Mouse (Mus musculus): ENCODE data around the gene Acvr1c. TPM values are rescaled to one million over a fixed set of nuclear protein-coding genes. Genes with fewer than 3 reads are reported as not detected.

Gene Acvr1c
- polyA plus RNA-seq, 1 experiment from 2014 or later = 1.2 TPM

- H3K9ac ChIP-seq = no peak overlapping the region
- no peaks in the 10 kb centered on the region for H3K9me3 ChIP-seq
- no peaks in the 10 kb centered on the region for H3K36me3 ChIP-seq
- H3K27ac ChIP-seq (replicated peaks) = no peak overlapping the region
- H3K4me3 ChIP-seq = no peak overlapping the region
- no peak overlapping the region for H3K4me2 ChIP-seq
- H3K4me1 ChIP-seq (replicated peaks) = no peaks in the 10 kb centered on the region
- ATAC-seq (ENCODE audit: low read depth) = no peak
- no peaks in the 10 kb centered on the region for H3K27me3 ChIP-seq
- WGBS = 90% methylated on average over 5 of the region's 5 CpGs
Measured at GRCm38 (mm10) chr2:58279163-58279562, 78.5 kb downstream of the Acvr1c start.

- H3K27ac ChIP-seq (replicated peaks) = no peak overlapping the region
- no peak overlapping the region for H3K4me3 ChIP-seq
- H3K36me3 ChIP-seq = no peaks in the 10 kb centered on the region
- ATAC-seq (ENCODE audit: low read depth) = no peak
- WGBS = 92% methylated on average over 7 of the region's 7 CpGs
- H3K9ac ChIP-seq = no peak overlapping the region
- H3K27me3 ChIP-seq = no peaks in the 10 kb centered on the region
- no peaks in the 10 kb centered on the region for H3K9me3 ChIP-seq
- H3K4me1 ChIP-seq (replicated peaks) = no peaks in the 10 kb centered on the region
- no peak overlapping the region for H3K4me2 ChIP-seq
Measured at GRCm38 (mm10) chr2:58276454-58276853, 81.2 kb downstream of the Acvr1c start.

- Histone ChIP-seq H3K9ac (no peak overlapping the region), H3K36me3 (no peaks in the 10 kb centered on the region), H3K27me3 (no peaks in the 10 kb centered on the region), H3K4me3 (no peak overlapping the region), H3K4me1 (replicated peaks) (no peaks in the 10 kb centered on the region), H3K27ac (replicated peaks) (no peak overlapping the region), H3K4me2 (no peak overlapping the region), H3K9me3 (no peaks in the 10 kb centered on the region)
- WGBS = 84% methylated on average over 4 of the region's 4 CpGs
- no peak for ATAC-seq (ENCODE audit: low read depth)
Measured at GRCm38 (mm10) chr2:58240639-58241038, 117.1 kb downstream of the Acvr1c start.

GRCm38 (mm10) chr2:58237487-58237886 is 120.2 kb downstream of the Acvr1c start:
- no peaks in the 10 kb centered on the region for H3K9me3 ChIP-seq
- ATAC-seq (ENCODE audit: low read depth) = no peak
- no peaks in the 10 kb centered on the region for H3K27me3 ChIP-seq
- no peak overlapping the region for H3K9ac ChIP-seq
- H3K4me2 ChIP-seq = no peak overlapping the region
- no peak overlapping the region for H3K27ac ChIP-seq (replicated peaks)
- no peaks in the 10 kb centered on the region for H3K36me3 ChIP-seq
- no peaks in the 10 kb centered on the region for H3K4me1 ChIP-seq (replicated peaks)
- 71% methylated on average over 2 of the region's 2 CpGs for WGBS
- H3K4me3 ChIP-seq = no peak overlapping the region

Other genes starting within 250 kb of the Acvr1c start
- 0.81 TPM in 1 of 2 replicates, not detected in the other for gene Cytip, start 162.4 kb downstream of the Acvr1c start, polyA plus RNA-seq (2015; fragmentation: Nextera tagmentation; extraction: Ambion mirVana)
- gene Gm17409, start 112.2 kb upstream of the Acvr1c start, polyA plus RNA-seq (2015; fragmentation: Nextera tagmentation; extraction: Ambion mirVana) = not detected in 2 replicates
- gene Acvr1, start 209.3 kb upstream of the Acvr1c start, polyA plus RNA-seq (2015; fragmentation: Nextera tagmentation; extraction: Ambion mirVana) = 4.4 and 5.4 TPM in 2 replicates
- gene Upp2, start 209.4 kb upstream of the Acvr1c start, polyA plus RNA-seq (2015; fragmentation: Nextera tagmentation; extraction: Ambion mirVana) = 10.5 and 13.1 TPM in 2 replicates

All from neural tube, embryonic 13.5 days (tissue).